Mouse (Mus musculus): ENCODE measurements around the gene Arhgef9. TPM values are rescaled to one million over a fixed set of nuclear protein-coding genes. Genes with fewer than 3 reads are reported as not detected.

The Arhgef9 gene
- polyA plus RNA-seq (2015; fragmentation: Nextera tagmentation; extraction: Ambion mirVana) = 14.1 and 14.2 TPM in 2 replicates

DNA sequence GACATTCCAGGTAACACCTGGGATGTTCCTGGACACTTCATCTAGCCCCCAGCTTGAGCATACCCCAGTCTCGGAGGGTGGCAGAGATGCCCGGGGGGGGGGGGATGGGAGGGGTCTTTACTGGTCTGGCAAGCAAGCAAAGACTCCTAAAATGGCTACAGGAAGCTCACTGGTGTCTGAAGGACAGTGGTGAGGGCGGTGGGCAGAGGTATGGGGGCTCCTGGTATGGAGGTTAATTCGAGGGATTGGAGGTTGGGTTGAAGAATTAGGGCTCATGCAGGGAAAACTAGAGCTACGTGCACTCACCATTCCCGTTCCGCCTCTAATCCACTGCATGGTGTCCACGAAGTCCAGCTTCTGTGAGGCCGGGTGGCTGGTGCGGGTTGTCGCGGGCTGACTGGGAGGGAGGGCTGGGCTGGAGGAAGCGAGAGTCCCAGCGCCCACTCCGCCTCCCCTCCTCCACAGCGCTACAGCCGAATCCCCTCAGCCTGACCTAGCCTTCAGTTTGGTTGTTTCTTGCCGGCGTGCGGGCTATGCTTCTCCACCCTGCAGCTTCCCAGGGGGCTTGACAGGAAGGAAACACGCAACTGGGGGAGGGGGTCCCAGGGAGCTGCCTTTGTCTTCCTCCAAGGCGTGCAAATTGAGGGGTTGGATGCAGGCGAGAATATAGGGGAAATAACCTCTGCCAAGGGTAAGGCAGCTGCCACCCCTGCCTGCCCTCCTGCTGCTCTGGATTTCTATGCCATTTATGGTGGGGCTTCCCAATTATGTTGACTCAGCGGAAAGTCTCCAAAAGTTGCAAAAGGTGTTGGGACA is at the start of gene Arhgef9:
Gene Arhgef9 (minus strand): TSS at position 753 of the 816 bp plus-strand sequence.
- 27% methylated on average over 24 of the region's 24 CpGs for WGBS
- Histone ChIP-seq H3K4me2 (ENCODE audit: low read depth, low read length) (peak within 1 kb of the TSS; percentile 58), H3K27ac (ENCODE audit: low read length) (no peak within 1 kb of the TSS), H3K9me3 (replicated peaks; ENCODE audit: control insufficient read depth, low read length) (no peaks in the 10 kb centered on the region), H3K27me3 (ENCODE audit: control insufficient read depth, insufficient read depth, low read length) (no peaks in the 10 kb centered on the region; the same call in 1 of the 2 replicates), H3K4me1 (ENCODE audit: control insufficient read depth, insufficient read depth, low read length) (no peaks in the 10 kb centered on the region), H3K9ac (ENCODE audit: low read length) (peak within 1 kb of the TSS; percentile 68), H3K36me3 (ENCODE audit: control insufficient read depth, insufficient read depth, low read length) (no peaks in the 10 kb centered on the region), H3K4me3 (replicated peaks; ENCODE audit: low read length) (peak within 1 kb of the TSS; percentile 49)
- ATAC-seq (ENCODE audit: insufficient read depth, low FRiP score) = peak; percentile 50; the same call in 1 of the 2 replicates

DNA sequence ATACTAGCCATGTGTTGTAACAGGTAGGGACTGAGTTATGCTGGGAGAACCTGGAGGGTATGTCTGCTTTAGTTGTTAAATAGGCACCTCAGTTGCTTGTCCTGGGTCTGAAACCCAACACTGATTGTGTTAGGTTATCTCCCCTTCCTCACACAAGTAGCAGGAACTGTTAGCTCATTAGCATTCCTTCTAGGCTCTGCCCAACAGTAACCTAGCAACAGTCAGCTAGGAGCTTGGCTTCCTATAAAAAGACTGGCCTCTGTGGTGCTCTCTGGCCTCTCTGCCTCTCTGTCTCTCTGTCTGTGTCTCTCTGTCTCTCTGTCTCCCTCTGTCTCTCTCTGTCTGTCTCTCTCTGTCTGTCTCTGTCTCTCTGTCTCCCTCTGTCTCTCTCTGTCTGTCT is 42.2 kb upstream of the Arhgef9 start:
- H3K9me3 ChIP-seq (replicated peaks; ENCODE audit: control insufficient read depth, low read length) = no peaks in the 10 kb centered on the region
- H3K27ac ChIP-seq (ENCODE audit: low read length) = no peak overlapping the region
- H3K27me3 ChIP-seq (ENCODE audit: control insufficient read depth, insufficient read depth, low read length) = no peaks in the 10 kb centered on the region
- no peak overlapping the region for H3K9ac ChIP-seq (ENCODE audit: low read length)
- H3K4me2 ChIP-seq (ENCODE audit: low read depth, low read length) = no peak overlapping the region
- no peak for ATAC-seq (ENCODE audit: insufficient read depth, low FRiP score)
- no peaks in the 10 kb centered on the region for H3K4me1 ChIP-seq (ENCODE audit: control insufficient read depth, insufficient read depth, low read length)
- H3K36me3 ChIP-seq (ENCODE audit: control insufficient read depth, insufficient read depth, low read length) = no peaks in the 10 kb centered on the region
- H3K4me3 ChIP-seq (replicated peaks; ENCODE audit: low read length) = no peak overlapping the region

DNA sequence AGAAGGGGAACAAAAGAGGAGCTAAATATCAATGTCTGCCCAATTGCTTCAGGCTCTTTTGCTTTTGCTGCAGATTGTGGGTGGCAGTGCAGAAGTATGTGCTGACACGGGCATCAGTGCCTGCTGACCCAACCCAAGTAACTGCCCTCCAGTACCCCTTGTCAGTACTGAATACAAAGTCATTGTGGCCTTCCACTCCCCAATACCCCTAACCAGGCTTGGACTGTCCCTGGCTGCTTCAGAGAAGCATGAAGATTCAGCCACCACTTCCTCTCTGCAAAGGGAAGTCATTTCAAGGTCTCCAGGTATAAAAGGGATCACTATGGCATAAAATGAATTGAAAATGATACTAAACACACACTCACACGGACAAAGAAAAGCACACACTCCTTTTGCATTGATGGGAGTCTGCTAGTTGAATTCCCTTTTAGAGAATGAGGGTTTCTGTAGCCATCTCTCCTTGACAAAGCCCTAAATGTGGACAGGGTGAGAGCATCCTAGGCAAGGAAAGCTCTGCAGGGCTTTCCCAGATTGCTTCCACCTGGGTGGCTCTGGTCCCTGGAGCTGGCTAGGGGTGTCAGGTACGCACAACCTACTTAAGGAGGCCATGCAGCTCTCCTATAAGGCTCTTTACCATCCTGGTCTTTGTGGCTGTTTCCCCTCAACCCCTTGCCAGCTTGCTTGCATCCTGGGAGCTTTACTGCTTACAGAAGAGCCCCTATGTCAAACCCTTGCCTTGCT is 1.1 kb downstream of the Arhgef9 start:
- WGBS = 48% methylated on average over 3 of the region's 3 CpGs
- no peaks in the 10 kb centered on the region for H3K9me3 ChIP-seq (replicated peaks; ENCODE audit: control insufficient read depth, low read length)
- H3K36me3 ChIP-seq (ENCODE audit: control insufficient read depth, insufficient read depth, low read length) = no peaks in the 10 kb centered on the region
- peak overlapping the region; percentile 68 for H3K9ac ChIP-seq (ENCODE audit: low read length)
- no peaks in the 10 kb centered on the region; the same call in 1 of the 2 replicates for H3K27me3 ChIP-seq (ENCODE audit: control insufficient read depth, insufficient read depth, low read length)
- no peak for ATAC-seq (ENCODE audit: insufficient read depth, low FRiP score)
- peak overlapping the region; percentile 49 for H3K4me3 ChIP-seq (replicated peaks; ENCODE audit: low read length)
- no peak overlapping the region for H3K27ac ChIP-seq (ENCODE audit: low read length)
- H3K4me1 ChIP-seq (ENCODE audit: control insufficient read depth, insufficient read depth, low read length) = no peaks in the 10 kb centered on the region
- H3K4me2 ChIP-seq (ENCODE audit: low read depth, low read length) = peak overlapping the region; percentile 58

DNA sequence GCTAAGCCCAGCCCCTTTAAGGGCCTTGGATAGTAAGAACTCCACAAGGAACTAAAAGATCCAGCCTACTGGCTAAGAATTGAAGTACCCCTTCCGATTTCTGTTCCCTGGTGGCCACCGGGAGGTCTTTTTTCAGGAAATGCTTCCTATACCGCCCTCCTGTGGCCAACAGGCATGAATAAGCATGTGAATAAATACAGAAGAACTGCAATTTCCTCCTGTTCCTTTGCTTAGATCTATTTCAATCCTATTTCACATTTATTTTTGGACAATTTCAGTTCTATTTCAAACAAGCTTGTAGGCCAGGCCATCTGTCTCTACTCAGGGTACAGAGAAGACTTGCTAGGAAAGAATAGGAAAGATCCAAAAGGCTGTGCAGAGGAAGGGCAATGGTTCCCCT is 20.7 kb downstream of the Arhgef9 start:
- H3K9ac ChIP-seq (ENCODE audit: low read length) = no peak overlapping the region
- H3K36me3 ChIP-seq (ENCODE audit: control insufficient read depth, insufficient read depth, low read length) = no peaks in the 10 kb centered on the region
- H3K4me3 ChIP-seq (replicated peaks; ENCODE audit: low read length) = no peak overlapping the region
- no peak overlapping the region for H3K27ac ChIP-seq (ENCODE audit: low read length)
- H3K9me3 ChIP-seq (replicated peaks; ENCODE audit: control insufficient read depth, low read length) = no peaks in the 10 kb centered on the region
- no peak for ATAC-seq (ENCODE audit: insufficient read depth, low FRiP score)
- 24% methylated on average over 3 of the region's 3 CpGs for WGBS
- H3K4me1 ChIP-seq (ENCODE audit: control insufficient read depth, insufficient read depth, low read length) = no peaks in the 10 kb centered on the region
- H3K27me3 ChIP-seq (ENCODE audit: control insufficient read depth, insufficient read depth, low read length) = no peaks in the 10 kb centered on the region
- no peak overlapping the region for H3K4me2 ChIP-seq (ENCODE audit: low read depth, low read length)

DNA sequence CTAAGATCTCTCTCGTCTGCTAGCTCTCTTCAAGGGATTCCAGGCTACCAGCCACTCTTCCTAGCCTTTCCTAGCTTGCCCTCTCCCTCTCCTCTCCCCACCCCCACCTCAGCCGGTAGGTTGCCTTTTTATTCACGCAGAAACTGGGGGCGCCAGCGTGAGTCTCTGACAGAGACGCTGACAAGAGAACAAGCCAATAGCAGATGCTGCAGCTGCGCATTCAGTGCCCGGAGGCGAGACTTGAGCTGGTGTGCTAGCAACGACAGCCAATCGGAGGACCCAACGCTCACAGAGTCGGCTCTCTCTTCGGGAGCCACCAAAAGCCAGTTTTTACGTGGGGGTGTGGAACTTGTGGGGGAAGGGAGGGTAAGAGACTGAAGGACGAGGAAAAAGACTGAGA is 30.3 kb downstream of the Arhgef9 start:
- WGBS = 9% methylated on average over 16 of the region's 16 CpGs
- H3K36me3 ChIP-seq (ENCODE audit: control insufficient read depth, insufficient read depth, low read length) = no peaks in the 10 kb centered on the region
- H3K9me3 ChIP-seq (replicated peaks; ENCODE audit: control insufficient read depth, low read length) = no peaks in the 10 kb centered on the region
- H3K9ac ChIP-seq (ENCODE audit: low read length) = peak overlapping the region; percentile 75
- H3K4me3 ChIP-seq (replicated peaks; ENCODE audit: low read length) = peak overlapping the region; percentile 50
- peak overlapping the region; percentile 85 for H3K27ac ChIP-seq (ENCODE audit: low read length)
- peak; percentile 98 for ATAC-seq (ENCODE audit: insufficient read depth, low FRiP score)
- no peaks in the 10 kb centered on the region for H3K27me3 ChIP-seq (ENCODE audit: control insufficient read depth, insufficient read depth, low read length)
- peak overlapping the region; percentile 62 for H3K4me2 ChIP-seq (ENCODE audit: low read depth, low read length)
- H3K4me1 ChIP-seq (ENCODE audit: control insufficient read depth, insufficient read depth, low read length) = no peaks in the 10 kb centered on the region

DNA sequence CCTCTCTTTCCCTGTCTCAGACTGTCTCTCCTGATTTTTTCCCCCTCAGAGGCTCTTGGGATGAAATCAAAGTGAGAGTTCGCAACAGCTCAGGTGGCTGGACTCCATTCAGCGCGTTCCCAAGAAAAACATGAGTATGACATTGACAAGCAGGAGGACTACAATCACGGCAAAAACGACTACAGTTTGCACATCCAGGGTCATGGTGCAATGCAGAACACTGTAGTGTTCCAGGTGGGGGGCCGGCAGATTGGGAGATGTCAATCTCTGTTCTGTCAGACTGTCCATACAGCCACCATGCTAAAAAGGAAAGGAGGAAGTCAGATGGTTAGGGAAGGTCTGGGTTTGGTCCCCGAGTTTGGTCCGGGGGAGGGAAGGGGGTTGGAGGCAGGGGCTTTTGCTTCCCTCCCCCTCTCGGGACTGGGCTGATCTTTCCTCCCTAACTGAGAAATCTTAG is 31.0 kb downstream of the Arhgef9 start:
- peak; percentile 49; the same call in 1 of the 2 replicates for ATAC-seq (ENCODE audit: insufficient read depth, low FRiP score)

DNA sequence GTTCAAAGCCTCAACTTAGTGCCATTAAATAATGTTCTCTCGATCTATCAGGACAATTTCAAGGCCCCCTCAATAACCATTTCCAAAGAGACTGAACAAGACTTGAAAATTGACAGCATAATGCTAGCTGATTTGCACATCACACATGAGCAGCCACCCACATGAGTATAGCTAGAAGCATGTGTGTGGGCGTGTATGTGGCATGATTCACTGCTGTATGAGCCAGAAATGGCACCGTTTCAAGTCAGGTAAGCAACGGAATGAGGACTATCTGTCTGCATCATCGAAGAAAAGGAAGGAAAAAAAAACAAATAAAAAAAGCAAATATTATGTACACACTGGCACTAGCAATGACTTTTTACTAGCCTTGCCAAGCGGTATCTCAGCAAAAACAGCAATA is 32.5 kb downstream of the Arhgef9 start:
- 45% methylated on average over 6 of the region's 6 CpGs for WGBS
- no peak for ATAC-seq (ENCODE audit: insufficient read depth, low FRiP score)

More for the DNA sequence above, 31.0 kb downstream of the Arhgef9 start:
- H3K4me1 ChIP-seq (ENCODE audit: control insufficient read depth, insufficient read depth, low read length) = no peaks in the 10 kb centered on the region
- H3K27ac ChIP-seq (ENCODE audit: low read length) = peak overlapping the region; percentile 85
- peak overlapping the region; percentile 62 for H3K4me2 ChIP-seq (ENCODE audit: low read depth, low read length)
- no peaks in the 10 kb centered on the region for H3K27me3 ChIP-seq (ENCODE audit: control insufficient read depth, insufficient read depth, low read length)
- H3K9me3 ChIP-seq (replicated peaks; ENCODE audit: control insufficient read depth, low read length) = no peaks in the 10 kb centered on the region
- peak overlapping the region; percentile 75 for H3K9ac ChIP-seq (ENCODE audit: low read length)
- WGBS = 22% methylated on average over 9 of the region's 9 CpGs
- H3K36me3 ChIP-seq (ENCODE audit: control insufficient read depth, insufficient read depth, low read length) = no peaks in the 10 kb centered on the region
- H3K4me3 ChIP-seq (replicated peaks; ENCODE audit: low read length) = peak overlapping the region; percentile 50

DNA sequence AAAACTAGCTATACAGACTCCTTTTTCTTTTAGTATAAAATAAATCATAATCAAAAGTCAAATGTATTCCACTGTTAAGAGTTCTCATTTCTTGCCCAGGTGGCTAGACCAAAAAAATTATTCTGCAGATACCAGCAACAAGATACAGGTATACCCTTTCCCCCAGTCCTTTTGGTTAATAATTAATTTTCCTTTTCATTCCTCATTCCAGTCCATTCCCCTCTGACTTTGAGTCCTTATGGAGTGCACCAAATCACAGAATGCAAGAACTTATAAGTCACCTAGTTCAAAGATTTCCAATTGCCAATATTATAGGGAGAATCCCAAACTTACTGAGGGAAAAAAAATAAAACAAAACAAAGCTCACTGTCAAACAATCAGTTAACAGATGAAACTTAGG is 33.2 kb downstream of the Arhgef9 start:
- H3K27ac ChIP-seq (ENCODE audit: low read length) = no peak overlapping the region; the same call in 1 of the 2 replicates
- H3K9me3 ChIP-seq (replicated peaks; ENCODE audit: control insufficient read depth, low read length) = no peaks in the 10 kb centered on the region
- H3K27me3 ChIP-seq (ENCODE audit: control insufficient read depth, insufficient read depth, low read length) = no peaks in the 10 kb centered on the region
- H3K9ac ChIP-seq (ENCODE audit: low read length) = no peak overlapping the region
- peak overlapping the region; percentile 16; the same call in 1 of the 2 replicates for H3K4me2 ChIP-seq (ENCODE audit: low read depth, low read length)
- H3K4me1 ChIP-seq (ENCODE audit: control insufficient read depth, insufficient read depth, low read length) = no peaks in the 10 kb centered on the region
- no peak overlapping the region for H3K4me3 ChIP-seq (replicated peaks; ENCODE audit: low read length)
- no peak for ATAC-seq (ENCODE audit: insufficient read depth, low FRiP score)
- no peaks in the 10 kb centered on the region for H3K36me3 ChIP-seq (ENCODE audit: control insufficient read depth, insufficient read depth, low read length)

More for the DNA sequence above, 32.5 kb downstream of the Arhgef9 start:
- Histone ChIP-seq H3K27ac (ENCODE audit: low read length) (no peak overlapping the region; the same call in 1 of the 2 replicates), H3K27me3 (ENCODE audit: control insufficient read depth, insufficient read depth, low read length) (no peaks in the 10 kb centered on the region), H3K4me3 (replicated peaks; ENCODE audit: low read length) (no peak overlapping the region), H3K36me3 (ENCODE audit: control insufficient read depth, insufficient read depth, low read length) (no peaks in the 10 kb centered on the region), H3K9me3 (replicated peaks; ENCODE audit: control insufficient read depth, low read length) (no peaks in the 10 kb centered on the region), H3K4me2 (ENCODE audit: low read depth, low read length) (peak overlapping the region; percentile 27; the same call in 1 of the 2 replicates), H3K9ac (ENCODE audit: low read length) (no peak overlapping the region), H3K4me1 (ENCODE audit: control insufficient read depth, insufficient read depth, low read length) (no peaks in the 10 kb centered on the region)
